Mouse (Mus musculus) heart, postnatal 25 days (tissue): Measurements from ENCODE around the gene Apool. TPM values are rescaled to one million over a fixed set of nuclear protein-coding genes. Genes with fewer than 3 reads are reported as not detected.
A peak's percentile ranks its signal among the peaks of the same experiment; 100 is the strongest.
"Not testable (repeated sequence)": the region's sequence is repeated elsewhere in the genome, so short reads cannot be mapped to it uniquely, and the experiment has no call there.

ENCODE experiments used
- DNase-seq: peaks from one replicate; pipeline ENCODE4 v3.0.0; 2022; ENCODE audit warnings: low spot score
- intact Hi-C: fragments of 180-260 bp; cut with DNase I; formaldehyde crosslinking; loops from one replicate; pipeline ENCODE4 v1.15.1; 2025
- total RNA-seq, 2 experiments: library from RNA; stranded (reverse); gene quantifications; 2 replicates each; pipeline ENCODE4 v1.2.3; 2021

Apool gene
- total RNA-seq: 10 to 100 TPM; 65.7 to 73.1 TPM

- intact Hi-C loops: no loop called here
- peak; percentile 70 for DNase-seq
These were observed at the start of gene Apool for GRCm38 (mm10) chrX:112310804-112311530. Apool (plus strand) TSS chrX:112311334.

- intact Hi-C loops: no loop called here
- no peak for DNase-seq
These were observed 37.6 kb upstream of the Apool start for GRCm38 (mm10) chrX:112273550-112273949.

GRCm38 (mm10) chrX:112311531-112311887 is 375 bp downstream of the Apool start:
- no peak for DNase-seq
- intact Hi-C loops: no loop called here

- DNase-seq: no peak
- intact Hi-C loops: no loop called here
These were observed 960 bp downstream of the Apool start for GRCm38 (mm10) chrX:112312094-112312493.

GRCm38 (mm10) chrX:112320273-112320672 is 9.1 kb downstream of the Apool start:
- intact Hi-C loops: no loop called here
- no peak for DNase-seq

GRCm38 (mm10) chrX:112339486-112339885 is 28.4 kb downstream of the Apool start:
- no peak for DNase-seq
- intact Hi-C loops: no loop called here

- DNase-seq: no peak
- intact Hi-C loops: no loop called here
These were observed 36.6 kb downstream of the Apool start for GRCm38 (mm10) chrX:112347467-112348394.

- intact Hi-C loops: no loop called here
- DNase-seq: no peak
These were observed 37.3 kb downstream of the Apool start for GRCm38 (mm10) chrX:112348395-112348791.

GRCm38 (mm10) chrX:112368426-112368825 is 57.3 kb downstream of the Apool start:
- DNase-seq: no peak
- intact Hi-C loops: no loop called here

- intact Hi-C loops: not testable (repeated sequence)
- peak; percentile 27 for DNase-seq
These were observed 59.7 kb downstream of the Apool start for GRCm38 (mm10) chrX:112370577-112371410.

- intact Hi-C loops: no loop called here
- DNase-seq: no peak
These were observed 95.5 kb downstream of the Apool start, which contains the start of gene Satl1 for GRCm38 (mm10) chrX:112406679-112407078. Satl1 (minus strand) TSS chrX:112406779.

- no peak for DNase-seq
- intact Hi-C loops: no loop called here
These were observed 101.2 kb downstream of the Apool start for GRCm38 (mm10) chrX:112412309-112412708.

Other genes starting within 250 kb of the Apool start
- not detected for gene 4933403O08Rik, start 72.3 kb upstream of the Apool start, total RNA-seq
- not detected for gene Satl1, start 95.4 kb downstream of the Apool start, total RNA-seq
- gene 2010106E10Rik, start 183.9 kb downstream of the Apool start, total RNA-seq: not detected